Mouse (Mus musculus) E14TG2a.4 (cell line): Measurements from ENCODE around the gene Gpr35.

Experiments
- CTCF ChIP-seq: conservative IDR thresholded peaks from 2 replicates; pipeline ENCODE4 v1.5.1; 2014; ENCODE audit warnings: low read length
- NANOG ChIP-seq: IDR thresholded peaks from 2 replicates; pipeline ENCODE4 v1.6.1; 2014; ENCODE audit warnings: borderline replicate concordance, low read length, mixed read lengths
- POU5F1 ChIP-seq: IDR thresholded peaks from 2 replicates; pipeline ENCODE4 v1.6.1; 2014; ENCODE audit warnings: low read length, borderline replicate concordance

GRCm38 (mm10) chr1:92976141-92976566, 25.5 kb downstream of the Gpr35 start:
- TF ChIP-seq CTCF, result no peak
- no peak for TF ChIP-seq NANOG
- TF ChIP-seq POU5F1, result no peak
